Mouse (Mus musculus) CH12.LX (cell line): ENCODE results near the gene Cldn10. TPM values are rescaled to one million over a fixed set of nuclear protein-coding genes. Genes with fewer than 3 reads are reported as not detected.
A peak's percentile ranks its signal among the peaks of the same experiment; 100 is the strongest.

ENCODE experiments used
- DNase-seq: peaks from one replicate; pipeline ENCODE4 v3.0.0-alpha.2; 2013; ENCODE audit errors: extremely low read depth
- H3K27ac ChIP-seq: 2 replicates; pipeline ENCODE4 v1.5.1; 2012; ENCODE audit warnings: low read depth, mild to moderate bottlenecking, control low read depth, moderate library complexity; ENCODE audit not compliant: insufficient read depth
- H3K27me3 ChIP-seq: replicated peaks from 2 replicates; pipeline ENCODE3; 2012; ENCODE audit warnings: inconsistent platforms
- H3K36me3 ChIP-seq, 2 experiments: replicated peaks in 1 of 2; 2 replicates each; pipeline versions ENCODE3 to v1.6.1; 2012; ENCODE audit warnings: inconsistent platforms in 1 of 2, low read length in 1 of 2, mild to moderate bottlenecking in 1 of 2, mixed read lengths in 1 of 2, moderate library complexity in 1 of 2; ENCODE audit not compliant: control insufficient read depth in 1 of 2, insufficient read depth in 1 of 2
- H3K4me1 ChIP-seq, 2 experiments: 2 replicates each; pipeline ENCODE4 v1.6.1; 2012; ENCODE audit warnings: inconsistent platforms in 1 of 2, moderate library complexity in 1 of 2; ENCODE audit not compliant: insufficient read depth in 2 of 2, control insufficient read depth in 1 of 2
- H3K4me2 ChIP-seq: 2 replicates; pipeline ENCODE4 v1.6.1; 2012; ENCODE audit warnings: low read depth, mild to moderate bottlenecking, control low read depth; ENCODE audit not compliant: poor library complexity, insufficient read depth, severe bottlenecking
- H3K4me3 ChIP-seq, 3 experiments: fragments of 150-350 bp in 1 of 3; sonication (generic) in 1 of 3; replicated peaks in 1 of 3; 2 replicates each; pipeline versions ENCODE3 to v1.5.1; 2011 to 2012; ENCODE audit warnings: low read depth in 2 of 3, low read length in 2 of 3, mild to moderate bottlenecking in 2 of 3, moderate library complexity in 2 of 3, control low read depth in 1 of 3, improper control_type of control experiment in 1 of 3, inconsistent platforms in 1 of 3, mixed read lengths in 1 of 3; ENCODE audit not compliant: poor library complexity in 1 of 3
- H3K79me2 ChIP-seq: replicated peaks from 2 replicates; pipeline ENCODE4 v1.6.1; 2012; ENCODE audit warnings: mild to moderate bottlenecking, moderate library complexity; ENCODE audit not compliant: control insufficient read depth, poor library complexity, insufficient read depth, severe bottlenecking; ENCODE audit errors: extremely low read depth
- H3K9ac ChIP-seq: 2 replicates; pipeline ENCODE4 v1.6.1; 2012; ENCODE audit warnings: low read depth, mild to moderate bottlenecking, control low read depth, moderate library complexity; ENCODE audit not compliant: insufficient read depth
- H3K9me3 ChIP-seq: replicated peaks from 2 replicates; pipeline ENCODE3; 2012; ENCODE audit warnings: low read length, inconsistent platforms, mixed read lengths
- BHLHE40 ChIP-seq: IDR thresholded peaks from 2 replicates; pipeline ENCODE4 v1.6.1; 2011; ENCODE audit warnings: mild to moderate bottlenecking, low read depth, low read length, improper control_type of control experiment
- CTCF ChIP-seq, 2 experiments: IDR thresholded peaks in 1 of 2; conservative IDR thresholded peaks in 1 of 2; 2 replicates each; pipeline ENCODE4 v1.5.1; 2011 to 2012; ENCODE audit warnings: low read depth in 2 of 2, low read length in 2 of 2, improper control_type of control experiment in 1 of 2, inconsistent platforms in 1 of 2, mild to moderate bottlenecking in 1 of 2, moderate library complexity in 1 of 2
- E2F4 ChIP-seq: IDR thresholded peaks from 2 replicates; pipeline ENCODE4 v1.6.1; 2011; ENCODE audit warnings: low read depth, low read length, improper control_type of control experiment; ENCODE audit not compliant: insufficient replicate concordance
- ELF1 ChIP-seq: IDR thresholded peaks from 2 replicates; pipeline ENCODE4 v1.6.1; 2014; ENCODE audit warnings: low read depth, mild to moderate bottlenecking, inconsistent platforms, low read length, improper control_type of control experiment
- ETS1 ChIP-seq: conservative IDR thresholded peaks from 2 replicates; pipeline ENCODE4 v1.6.1; 2012; ENCODE audit warnings: low read depth, mild to moderate bottlenecking, inconsistent platforms, low read length, improper control_type of control experiment, moderate library complexity
- IRF4 ChIP-seq: IDR thresholded peaks from 2 replicates; pipeline ENCODE4 v1.6.1; 2014; ENCODE audit warnings: low read depth, mild to moderate bottlenecking, inconsistent platforms, low read length, improper control_type of control experiment
- MAFK ChIP-seq: IDR thresholded peaks from 2 replicates; pipeline ENCODE4 v1.6.1; 2011; ENCODE audit warnings: low read length, improper control_type of control experiment; ENCODE audit not compliant: insufficient replicate concordance
- MXI1 ChIP-seq: IDR thresholded peaks from 2 replicates; pipeline ENCODE4 v1.6.1; 2011; ENCODE audit warnings: mild to moderate bottlenecking, low read depth, low read length, improper control_type of control experiment
- POLR2AphosphoS2 ChIP-seq: IDR thresholded peaks from 2 replicates; pipeline ENCODE4 v1.6.1; 2011; ENCODE audit warnings: low read depth, low read length, improper control_type of control experiment
- RAD21 ChIP-seq: IDR thresholded peaks from 2 replicates; pipeline ENCODE4 v1.6.1; 2011; ENCODE audit warnings: low read depth, mild to moderate bottlenecking, low read length, improper control_type of control experiment, moderate library complexity
- SMC3 ChIP-seq: IDR thresholded peaks from 2 replicates; pipeline ENCODE4 v1.6.1; 2011; ENCODE audit warnings: low read depth, low read length, improper control_type of control experiment
- ZKSCAN1 ChIP-seq: IDR thresholded peaks from 2 replicates; pipeline ENCODE4 v1.6.1; 2012; ENCODE audit warnings: low read depth, inconsistent platforms, low read length, improper control_type of control experiment, borderline replicate concordance
- ZMIZ1 ChIP-seq: IDR thresholded peaks from 2 replicates; pipeline ENCODE4 v1.6.1; 2012; ENCODE audit warnings: low read depth, mild to moderate bottlenecking, inconsistent platforms, low read length, improper control_type of control experiment
- dilution Hi-C: fragments of 300-500 bp; cut with MboI; formaldehyde crosslinking; loops from 2 replicates; pipeline ENCODE4 v1.14.3; 2020; ENCODE audit warnings: low sequenced_read_pairs; ENCODE audit not compliant: extremely low pct_unique_long_range_greater_than_20kb, extremely low pct_ligation_motif_present
- in situ Hi-C: fragments of 300-500 bp; cut with MboI; formaldehyde crosslinking; loops from 3 replicates; pipeline ENCODE4 v1.14.3; 2019; ENCODE audit warnings: low sequenced_read_pairs, low pct_ligation_motif_present, low pct_unique_long_range_greater_than_20kb, mixed read lengths
- polyA plus RNA-seq: library from polyadenylated mRNA; unstranded; fragments of >175 nt; gene quantifications from 2 replicates; pipeline ENCODE4 v1.2.1, GENCODE M21; 2012; ENCODE audit warnings: low read depth; ENCODE audit not compliant: insufficient read length
- total RNA-seq, 2 experiments: library from RNA; depleted of rRNA; stranded (reverse); fragments of 300-350 nt in 1 of 2; fragments of >200 nt in 1 of 2; gene quantifications; 2 replicates each; pipeline ENCODE4 v1.2.3; 2012 to 2014

Gene Cldn10
- total and polyA plus RNA-seq, 3 experiments = not detected

GRCm38 (mm10) chr14:118909872-118910271 lies 122.2 kb downstream of the Cldn10 start:
- dilution Hi-C loops = no loop called here
- Histone ChIP-seq H3K4me1 (peaks cover 5 to 20% of the 10 kb centered on the region in 2 experiments), H3K79me2 (no peaks in the 10 kb centered on the region), H3K9me3 (no peaks in the 10 kb centered on the region), H3K9ac (no peak overlapping the region)
- DNase-seq = no peak
- no peak for TF ChIP-seq MXI1
- TF ChIP-seq ETS1 = no peak
- TF ChIP-seq ZKSCAN1 = no peak
- TF ChIP-seq, all 38 proteins: peak for 0
- Histone ChIP-seq H3K27ac (no peak overlapping the region), H3K4me2 (peak overlapping the region; percentile 74), H3K4me3 (no peak overlapping the region), H3K36me3 (peaks cover 0 to 3% of the 10 kb centered on the region in 2 experiments), H3K27me3 (no peaks in the 10 kb centered on the region)
- in situ Hi-C loops = loop anchor here (10.0 kb wide), 1 partner anchor 85 kb away; no protein-coding TSS in a partner anchor

DNA sequence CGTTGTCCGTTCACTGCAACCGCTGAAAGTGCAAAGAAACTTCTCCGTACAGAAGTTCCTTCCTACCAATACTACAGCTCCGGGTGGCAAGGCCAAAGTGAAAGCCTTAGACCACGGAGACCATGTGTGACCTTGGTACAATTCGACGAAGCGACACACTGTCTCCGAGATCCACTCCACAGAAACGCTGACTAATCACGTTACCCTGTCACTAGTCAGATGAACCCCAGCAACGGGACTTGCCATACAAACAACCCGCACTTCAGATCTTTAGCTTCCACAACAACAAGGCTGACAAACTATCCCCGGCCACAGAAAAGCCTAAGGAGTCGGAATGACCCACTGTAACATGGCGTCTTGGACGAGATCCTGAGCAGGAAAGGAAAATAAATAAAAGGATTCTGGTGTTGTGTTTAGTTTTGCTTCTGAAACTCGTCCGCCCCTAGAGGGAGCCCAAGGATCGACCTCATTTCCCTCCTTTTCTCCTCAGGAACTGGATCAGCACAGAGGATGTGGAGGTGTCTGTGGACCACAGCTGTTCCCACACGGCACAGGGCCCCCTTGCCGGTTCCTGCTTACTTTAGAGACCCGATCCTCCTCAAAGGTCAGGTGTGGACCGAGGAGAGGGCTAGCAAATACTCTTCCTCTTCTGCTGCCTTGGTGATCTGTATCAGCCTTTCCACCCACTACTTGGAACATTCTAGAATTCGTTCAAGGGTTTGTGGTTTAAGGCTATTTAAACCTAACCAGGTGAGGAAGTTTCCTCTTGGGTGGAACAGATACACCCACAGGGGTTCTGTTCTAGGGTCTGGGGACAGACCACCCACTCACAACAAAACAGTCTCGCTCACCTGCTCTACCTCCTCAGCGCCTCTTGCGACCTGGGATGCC lies 122.9 kb downstream of the Cldn10 start:
- Histone ChIP-seq H3K27me3 (no peaks in the 10 kb centered on the region), H3K9ac (peak overlapping the region; percentile 21; the same call in 1 of the 2 replicates), H3K27ac (no peak overlapping the region), H3K4me2 (peak overlapping the region; percentile 74), H3K79me2 (no peaks in the 10 kb centered on the region), H3K4me1 (peaks cover 5 to 20% of the 10 kb centered on the region in 2 experiments), H3K36me3 (peaks cover 0 to 3% of the 10 kb centered on the region in 2 experiments), H3K9me3 (no peaks in the 10 kb centered on the region), H3K4me3 (peak overlapping the region; percentile 11 to 34 (median 29))
- in situ Hi-C loops = loop anchor here (10.0 kb wide), 1 partner anchor 86 kb away; no protein-coding TSS in a partner anchor
- dilution Hi-C loops = no loop called here
- TF ChIP-seq BHLHE40 (peak; percentile 30; the same call in 1 of the 2 replicates), POLR2AphosphoS2 (no peak), SMC3 (peak; percentile 57), ELF1 (0 out of 2 replicates have a peak, but pooled peaks have one; percentile 14), IRF4 (peak; percentile 50; the same call in 1 of the 2 replicates), MAFK (peak; percentile 91), RAD21 (peak; percentile 68), CTCF (conservative IDR thresholded peaks at IDR 0.05 in 1 of 2, IDR thresholded peaks at IDR 0.05 in 1 of 2; ENCODE audit: low read depth in 2 of 2, low read length in 2 of 2) (peak in 1 of 2 experiments; percentile 76; a peak in 3 of 4 replicates), E2F4 (no peak), MXI1 (0 out of 2 replicates have a peak, but pooled peaks have one; percentile 22), ZMIZ1 (no peak)
- DNase-seq = peak; percentile 55
